Mouse (Mus musculus): Measurements from ENCODE around the gene Vwa5b2.

GRCm38 (mm10) chr16:20621191-20621990 lies 32.1 kb downstream of the Vwa5b2 start, which contains the start of gene Camk2n2:
- no peak for TF ChIP-seq CTCF (IDR thresholded peaks at IDR 0.05; ENCODE audit: extremely low read depth, insufficient read depth, low read length)
- no peak for TF ChIP-seq POLR2A (IDR thresholded peaks at IDR 0.05; ENCODE audit: extremely low read depth, insufficient read depth, low read length)
